Mouse (Mus musculus): ENCODE measurements around the gene Smim23. TPM values are rescaled to one million over a fixed set of nuclear protein-coding genes. Genes with fewer than 3 reads are reported as not detected.

Gene Smim23
- not detected in 2 replicates for total RNA-seq (2014; rRNA removed; ENCODE audit: low replicate concordance)
- polyA plus RNA-seq (2015; fragmentation: Nextera tagmentation; extraction: Ambion mirVana), result not detected in 2 replicates

- no peak for DNase-seq (ENCODE audit: low spot score)
- ATAC-seq (ENCODE audit: insufficient read depth, low read depth), result no peak
- Histone ChIP-seq H3K4me3 (ENCODE audit: low read depth, low read length) (no peak within 1 kb of the TSS), H3K4me2 (ENCODE audit: low read depth, low read length) (no peak within 1 kb of the TSS), H3K9ac (replicated peaks; ENCODE audit: low read depth, low read length) (no peak within 1 kb of the TSS), H3K27me3 (ENCODE audit: control insufficient read depth, insufficient read depth, low read length) (no peaks in the 10 kb centered on the region), H3K9me3 (replicated peaks; ENCODE audit: control insufficient read depth, low read length) (no peaks in the 10 kb centered on the region), H3K27ac (ENCODE audit: low read depth) (no peak within 1 kb of the TSS), H3K4me1 (ENCODE audit: control insufficient read depth, insufficient read depth) (no peaks in the 10 kb centered on the region), H3K36me3 (replicated peaks; ENCODE audit: control insufficient read depth, insufficient read depth, low read length) (no peaks in the 10 kb centered on the region)
- no peak for TF ChIP-seq EP300 (IDR thresholded peaks at IDR 0.05; ENCODE audit: low read depth)
- no peak for TF ChIP-seq CTCF (IDR thresholded peaks at IDR 0.05; ENCODE audit: low read depth)
- WGBS, result 68% methylated on average over 1 of the region's 1 CpGs
Observed at GRCm38 (mm10) chr11:32824505-32824904, at the start of gene Smim23. Smim23 (minus strand) TSS chr11:32824605.

GRCm38 (mm10) chr11:32868619-32869383, 44.4 kb upstream of the Smim23 start:
- ATAC-seq (ENCODE audit: insufficient read depth, low read depth) (no peak), DNase-seq (ENCODE audit: low spot score) (no peak)
- H3K4me2 ChIP-seq (ENCODE audit: low read depth, low read length), result no peak overlapping the region
- 84% methylated on average over 10 of the region's 10 CpGs for WGBS
- H3K36me3 ChIP-seq (replicated peaks; ENCODE audit: control insufficient read depth, insufficient read depth, low read length), result no peaks in the 10 kb centered on the region
- no peak overlapping the region for H3K4me3 ChIP-seq (ENCODE audit: low read depth, low read length)
- no peak overlapping the region for H3K27ac ChIP-seq (ENCODE audit: low read depth)
- H3K27me3 ChIP-seq (ENCODE audit: control insufficient read depth, insufficient read depth, low read length), result 0 out of 2 replicates have a peak, but pooled peaks cover 4% of the 10 kb centered on the region
- no peaks in the 10 kb centered on the region for H3K4me1 ChIP-seq (ENCODE audit: control insufficient read depth, insufficient read depth)
- 0 out of 2 replicates have a peak, but pooled peaks cover 3% of the 10 kb centered on the region for H3K9me3 ChIP-seq (replicated peaks; ENCODE audit: control insufficient read depth, low read length)
- TF ChIP-seq CTCF (IDR thresholded peaks at IDR 0.05; ENCODE audit: low read depth), result no peak
- no peak for TF ChIP-seq EP300 (IDR thresholded peaks at IDR 0.05; ENCODE audit: low read depth)
- H3K9ac ChIP-seq (replicated peaks; ENCODE audit: low read depth, low read length), result no peak overlapping the region

GRCm38 (mm10) chr11:32864615-32865014, 40.2 kb upstream of the Smim23 start:
- Histone ChIP-seq H3K27me3 (ENCODE audit: control insufficient read depth, insufficient read depth, low read length) (0 out of 2 replicates have a peak, but pooled peaks cover 4% of the 10 kb centered on the region), H3K4me1 (ENCODE audit: control insufficient read depth, insufficient read depth) (no peaks in the 10 kb centered on the region), H3K4me2 (ENCODE audit: low read depth, low read length) (no peak overlapping the region), H3K9ac (replicated peaks; ENCODE audit: low read depth, low read length) (no peak overlapping the region), H3K4me3 (ENCODE audit: low read depth, low read length) (no peak overlapping the region), H3K36me3 (replicated peaks; ENCODE audit: control insufficient read depth, insufficient read depth, low read length) (no peaks in the 10 kb centered on the region), H3K27ac (ENCODE audit: low read depth) (no peak overlapping the region), H3K9me3 (replicated peaks; ENCODE audit: control insufficient read depth, low read length) (no peaks in the 10 kb centered on the region)
- WGBS, result 77% methylated on average over 5 of the region's 5 CpGs
- no peak for ATAC-seq (ENCODE audit: insufficient read depth, low read depth)
- DNase-seq (ENCODE audit: low spot score), result no peak
- TF ChIP-seq EP300 (IDR thresholded peaks at IDR 0.05; ENCODE audit: low read depth) (no peak), CTCF (IDR thresholded peaks at IDR 0.05; ENCODE audit: low read depth) (no peak)

GRCm38 (mm10) chr11:32857418-32857879, 33.0 kb upstream of the Smim23 start:
- Histone ChIP-seq H3K4me2 (ENCODE audit: low read depth, low read length) (no peak overlapping the region), H3K4me3 (ENCODE audit: low read depth, low read length) (no peak overlapping the region), H3K9me3 (replicated peaks; ENCODE audit: control insufficient read depth, low read length) (no peaks in the 10 kb centered on the region), H3K4me1 (ENCODE audit: control insufficient read depth, insufficient read depth) (no peaks in the 10 kb centered on the region), H3K9ac (replicated peaks; ENCODE audit: low read depth, low read length) (no peak overlapping the region), H3K36me3 (replicated peaks; ENCODE audit: control insufficient read depth, insufficient read depth, low read length) (no peaks in the 10 kb centered on the region), H3K27ac (ENCODE audit: low read depth) (no peak overlapping the region), H3K27me3 (ENCODE audit: control insufficient read depth, insufficient read depth, low read length) (no peaks in the 10 kb centered on the region)
- no peak for ATAC-seq (ENCODE audit: insufficient read depth, low read depth)
- WGBS, result 11% methylated on average over 8 of the region's 8 CpGs
- no peak for DNase-seq (ENCODE audit: low spot score)
- TF ChIP-seq EP300 (IDR thresholded peaks at IDR 0.05; ENCODE audit: low read depth), result no peak
- no peak for TF ChIP-seq CTCF (IDR thresholded peaks at IDR 0.05; ENCODE audit: low read depth)

- no peak for TF ChIP-seq CTCF (IDR thresholded peaks at IDR 0.05; ENCODE audit: low read depth)
- TF ChIP-seq EP300 (IDR thresholded peaks at IDR 0.05; ENCODE audit: low read depth), result no peak
- Histone ChIP-seq H3K4me3 (ENCODE audit: low read depth, low read length) (no peak overlapping the region), H3K9ac (replicated peaks; ENCODE audit: low read depth, low read length) (no peak overlapping the region), H3K4me2 (ENCODE audit: low read depth, low read length) (no peak overlapping the region), H3K4me1 (ENCODE audit: control insufficient read depth, insufficient read depth) (no peaks in the 10 kb centered on the region), H3K36me3 (replicated peaks; ENCODE audit: control insufficient read depth, insufficient read depth, low read length) (no peaks in the 10 kb centered on the region), H3K9me3 (replicated peaks; ENCODE audit: control insufficient read depth, low read length) (no peaks in the 10 kb centered on the region), H3K27me3 (ENCODE audit: control insufficient read depth, insufficient read depth, low read length) (no peaks in the 10 kb centered on the region), H3K27ac (ENCODE audit: low read depth) (no peak overlapping the region)
- 59% methylated on average over 20 of the region's 20 CpGs for WGBS
- ATAC-seq (ENCODE audit: insufficient read depth, low read depth) (no peak), DNase-seq (ENCODE audit: low spot score) (no peak)
Observed at GRCm38 (mm10) chr11:32846682-32847222, 22.3 kb upstream of the Smim23 start.

Measured in heart, postnatal 0 days (tissue).